ENCODE assay signal across 8 mouse cellular contexts in the genomic region with DNA sequence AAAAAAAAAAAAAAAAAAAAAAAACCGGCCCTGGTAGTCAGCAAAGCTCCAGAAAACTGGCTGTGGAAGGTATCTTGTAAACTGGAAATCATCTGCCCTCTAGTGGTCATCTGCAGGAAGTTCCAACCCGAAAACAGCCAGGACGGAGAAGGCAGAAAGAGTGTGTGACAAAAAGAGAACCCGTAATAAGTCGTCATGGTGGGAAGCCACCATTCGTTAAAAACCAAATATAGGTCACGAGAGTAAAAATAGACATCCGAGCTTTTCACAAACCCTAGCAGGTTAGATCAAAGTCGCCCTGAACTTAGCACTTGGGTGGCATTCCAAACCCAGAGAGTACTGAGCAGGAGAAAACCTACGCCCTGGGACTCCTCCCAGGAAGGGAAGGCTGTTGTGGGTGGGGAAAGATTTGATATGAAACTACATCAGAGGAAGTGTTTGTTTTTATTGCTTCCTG. TPM values are rescaled to one million over a fixed set of nuclear protein-coding genes. Genes with fewer than 3 reads are reported as not detected.
DNase-seq lines count a peak whose midpoint lies in the region; ATAC-seq and TF ChIP-seq lines count a peak whose summit lies in the region.

No protein-coding gene starts in this region.

- 11% methylated on average over 10 of the region's 10 CpGs for WGBS in forebrain, postnatal 0 days
- 20% methylated on average over 10 of the region's 10 CpGs for WGBS in hindbrain, embryonic 11.5 days
- 3% methylated on average over 10 of the region's 10 CpGs for WGBS in lung, postnatal 0 days

- H3K27ac ChIP-seq in forebrain, postnatal 0 days (ENCODE audit: low read depth, low read length): no peak overlapping the region
- no peak overlapping the region for H3K27ac ChIP-seq in hindbrain, embryonic 11.5 days (ENCODE audit: low read depth, low read length)
- peak overlapping the region; percentile 48 for H3K27ac ChIP-seq in lung, postnatal 0 days (ENCODE audit: low read length)

- DNase-seq in T-cell, adult 2 months (ENCODE audit: low spot score): peak; percentile 78
- peak; percentile 72 to 74 for DNase-seq in cerebellum, adult 18-20 months
- DNase-seq in forebrain, postnatal 0 days: peak; percentile 89
- DNase-seq in hindbrain, embryonic 11.5 days (ENCODE audit: low spot score): peak; percentile 75
- peak; percentile 75 for DNase-seq in layer of hippocampus, adult 9-11 months
- peak; percentile 91 for DNase-seq in lung, postnatal 0 days (ENCODE audit: low spot score)
- peak; percentile 46 for DNase-seq in ovary, postnatal 36 days (ENCODE audit: low spot score)
- no peak for DNase-seq in yolk sac, embryonic 10.5 days (ENCODE audit: low spot score)

- TF ChIP-seq CTCF in forebrain, postnatal 0 days (IDR thresholded peaks at IDR 0.05; ENCODE audit: low read depth): peak; percentile 82
- peak; percentile 81 for TF ChIP-seq CTCF in lung, postnatal 0 days (IDR thresholded peaks at IDR 0.05)

- H3K27me3 ChIP-seq in forebrain, postnatal 0 days (ENCODE audit: insufficient read depth, low read length): no peaks in the 10 kb centered on the region
- H3K27me3 ChIP-seq in hindbrain, embryonic 11.5 days (ENCODE audit: control insufficient read depth, insufficient read depth, low read length): no peaks in the 10 kb centered on the region
- H3K27me3 ChIP-seq in lung, postnatal 0 days (replicated peaks; ENCODE audit: insufficient read depth, low read length): no peaks in the 10 kb centered on the region

- H3K9me3 ChIP-seq in forebrain, postnatal 0 days (ENCODE audit: low read length): no peaks in the 10 kb centered on the region
- H3K9me3 ChIP-seq in hindbrain, embryonic 11.5 days (ENCODE audit: control insufficient read depth, low read length): no peaks in the 10 kb centered on the region
- H3K9me3 ChIP-seq in lung, postnatal 0 days (ENCODE audit: low read length): no peaks in the 10 kb centered on the region

- peak overlapping the region; percentile 44 for H3K4me2 ChIP-seq in forebrain, postnatal 0 days (ENCODE audit: low read depth)
- no peak overlapping the region for H3K4me2 ChIP-seq in hindbrain, embryonic 11.5 days (replicated peaks; ENCODE audit: low read depth, low read length)
- H3K4me2 ChIP-seq in lung, postnatal 0 days (replicated peaks; ENCODE audit: low read depth, low read length): peak overlapping the region; percentile 50

- peak overlapping the region; percentile 37; the same call in 1 of the 2 replicates for H3K9ac ChIP-seq in forebrain, postnatal 0 days
- no peak overlapping the region for H3K9ac ChIP-seq in hindbrain, embryonic 11.5 days (ENCODE audit: low read depth, low read length)
- no peak overlapping the region; the same call in 1 of the 2 replicates for H3K9ac ChIP-seq in lung, postnatal 0 days (replicated peaks; ENCODE audit: low read depth)

- no peaks in the 10 kb centered on the region for H3K36me3 ChIP-seq in forebrain, postnatal 0 days (ENCODE audit: insufficient read depth)
- no peaks in the 10 kb centered on the region for H3K36me3 ChIP-seq in hindbrain, embryonic 11.5 days (ENCODE audit: control insufficient read depth, insufficient read depth, low read length)
- H3K36me3 ChIP-seq in lung, postnatal 0 days (ENCODE audit: insufficient read depth, low read length): no peaks in the 10 kb centered on the region

- ATAC-seq in forebrain, postnatal 0 days: peak; percentile 81
- no peak for ATAC-seq in hindbrain, embryonic 11.5 days (ENCODE audit: low FRiP score)
- peak; percentile 79 for ATAC-seq in lung, postnatal 0 days

- peak; percentile 92 for TF ChIP-seq EP300 in lung, postnatal 0 days (IDR thresholded peaks at IDR 0.05)

- H3K4me3 ChIP-seq in forebrain, postnatal 0 days (ENCODE audit: low read depth, low read length): peak overlapping the region; percentile 21; the same call in 1 of the 2 replicates
- no peak overlapping the region for H3K4me3 ChIP-seq in hindbrain, embryonic 11.5 days (ENCODE audit: low read depth, low read length)
- H3K4me3 ChIP-seq in lung, postnatal 0 days (ENCODE audit: low read depth, low read length): peak overlapping the region; percentile 27; the same call in 1 of the 2 replicates

- H3K4me1 ChIP-seq in forebrain, postnatal 0 days (ENCODE audit: insufficient read depth): no peaks in the 10 kb centered on the region
- H3K4me1 ChIP-seq in hindbrain, embryonic 11.5 days (replicated peaks; ENCODE audit: control insufficient read depth, insufficient read depth, low read length): no peaks in the 10 kb centered on the region
- H3K4me1 ChIP-seq in lung, postnatal 0 days (ENCODE audit: insufficient read depth, low read depth, low read length): no peaks in the 10 kb centered on the region

RNA-seq across cellular contexts. Expression of a gene that starts 45.9 kb away (rescaled TPM):
- 1.00 TPM in 1 of 2 replicates, not detected in the other for total RNA-seq in forebrain, postnatal 0 days (2014; rRNA removed)
- 2.2 and 2.3 TPM in 2 replicates for polyA plus RNA-seq in forebrain, postnatal 0 days (2015; fragmentation: Nextera tagmentation; extraction: Ambion mirVana)
- polyA plus RNA-seq in hindbrain, embryonic 11.5 days (2014; fragmentation: Nextera tagmentation; extraction: Ambion mirVana): 0.43 and 1.5 TPM in 2 replicates
- 1.8 and 2.3 TPM in 2 replicates for polyA plus RNA-seq in lung, postnatal 0 days (2015; fragmentation: Nextera tagmentation; extraction: Ambion mirVana)
